Mouse (Mus musculus) T-helper 1 cell (primary cell): ENCODE results near the gene Gja8.

Experiments
- in situ Hi-C: fragments of 300-600 bp; cut with MboI, MseI; formaldehyde crosslinking; loops from one replicate; pipeline ENCODE4 v1.15.1; 2025; ENCODE audit warnings: high pct_unique_total_duplicates

The Gja8 gene

DNA sequence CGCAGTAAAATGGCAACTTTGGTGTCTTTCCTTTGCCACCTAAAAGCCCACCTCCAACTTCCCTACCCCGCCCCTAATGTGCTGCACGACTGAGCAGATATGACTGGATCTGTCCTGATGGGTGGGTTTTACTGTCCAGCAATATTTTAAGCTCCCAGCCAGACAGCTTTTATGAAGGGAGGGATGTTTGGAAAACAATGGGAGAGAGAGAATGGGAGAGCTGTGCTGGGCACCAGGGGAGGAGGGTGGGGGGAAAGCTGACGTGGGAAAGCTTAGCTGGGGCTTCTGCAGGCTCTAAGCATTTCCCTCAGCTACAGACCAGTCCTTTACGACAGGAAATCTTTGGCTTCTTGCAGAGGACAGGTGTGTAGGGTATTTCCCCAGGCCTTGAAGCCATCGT, at the start of gene Gja8:
Gene Gja8 (minus strand): TSS at position 101 of the 400 bp plus-strand sequence.
- in situ Hi-C loops, result loop anchor here (25.0 kb wide), 1 partner anchor 1486 kb away; no protein-coding TSS in a partner anchor

DNA sequence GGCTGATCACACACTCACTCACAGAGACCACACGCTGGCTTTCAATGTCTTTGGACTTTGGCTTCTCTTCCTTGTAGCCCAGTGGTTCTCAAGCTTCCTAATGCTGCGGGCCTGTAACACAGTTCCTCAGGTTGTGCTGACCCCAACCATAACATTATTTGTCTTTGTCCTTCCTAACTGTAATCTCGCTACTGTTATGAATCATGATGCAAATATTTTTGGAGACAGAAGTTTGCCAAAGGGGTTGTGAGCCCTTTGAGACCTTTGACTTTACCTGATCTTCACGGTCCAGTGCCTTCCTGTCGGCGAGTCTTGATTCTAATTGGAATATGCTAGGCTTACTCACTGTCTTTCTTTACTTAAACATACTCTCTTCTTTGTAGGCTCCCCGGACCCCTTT, 48.6 kb upstream of the Gja8 start:
- in situ Hi-C loops, result no loop called here

DNA sequence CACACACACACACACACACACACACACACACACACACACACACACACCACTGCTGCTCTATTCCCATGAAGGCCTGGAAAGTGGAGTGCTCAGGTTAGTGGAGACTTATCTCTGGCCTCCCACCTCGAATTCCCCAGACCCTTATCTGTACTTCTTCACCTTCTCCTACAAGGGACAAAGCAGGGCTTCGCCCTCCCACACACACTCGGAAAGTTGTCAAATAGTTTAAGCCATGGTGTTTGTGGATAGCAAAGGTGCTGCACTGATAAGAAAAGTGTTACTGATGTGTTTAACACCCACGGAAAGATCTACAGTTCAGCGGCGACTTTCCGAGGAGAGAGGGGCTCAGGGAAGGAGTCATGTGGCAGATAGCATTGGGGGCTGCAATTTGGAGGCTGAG, 45.2 kb upstream of the Gja8 start:
- in situ Hi-C loops, result no loop called here

DNA sequence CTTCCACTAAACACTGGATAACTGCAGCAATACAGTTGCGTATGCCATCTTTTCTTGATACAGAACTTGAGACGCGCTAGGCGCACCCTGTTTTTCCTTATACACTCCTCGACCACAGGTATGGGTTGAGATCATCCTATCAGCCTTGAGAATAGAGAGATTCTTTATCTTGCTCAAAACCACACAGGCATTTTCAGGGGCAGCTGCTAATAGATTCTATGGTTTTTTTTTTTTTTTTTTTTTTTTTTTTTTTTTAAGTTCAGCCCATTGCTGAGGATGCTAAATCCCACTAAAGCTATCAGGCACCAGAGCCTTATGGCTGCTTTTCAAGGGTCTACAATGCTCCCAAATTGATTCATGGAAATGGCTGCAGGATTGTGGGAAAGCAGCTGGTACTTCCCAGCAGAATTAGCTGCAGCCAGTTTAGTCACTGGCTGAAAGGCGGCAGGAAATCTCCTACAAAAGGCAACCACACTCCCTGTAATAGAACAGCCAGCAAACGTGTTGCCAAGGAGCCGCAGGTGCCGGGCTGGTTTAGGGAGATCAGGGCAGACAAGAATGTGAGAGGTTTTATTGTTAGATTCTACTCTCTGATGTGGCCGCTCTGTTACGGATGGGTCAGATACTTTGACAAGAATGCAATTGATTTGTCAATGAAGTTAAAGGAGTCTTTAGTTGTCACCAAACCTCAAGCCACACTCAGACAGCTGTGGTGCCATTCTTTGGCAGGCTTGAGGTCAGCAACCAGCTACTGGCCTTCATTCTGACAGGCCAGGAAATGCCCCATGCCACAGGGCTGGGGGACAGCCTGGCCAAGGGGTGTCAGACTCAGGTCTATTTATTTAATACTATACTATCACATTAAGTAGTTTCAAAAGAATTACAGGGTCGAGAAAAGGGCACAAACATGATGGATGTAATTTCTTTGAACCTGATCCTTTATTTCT, 37.5 kb upstream of the Gja8 start:
- in situ Hi-C loops, result no loop called here

DNA sequence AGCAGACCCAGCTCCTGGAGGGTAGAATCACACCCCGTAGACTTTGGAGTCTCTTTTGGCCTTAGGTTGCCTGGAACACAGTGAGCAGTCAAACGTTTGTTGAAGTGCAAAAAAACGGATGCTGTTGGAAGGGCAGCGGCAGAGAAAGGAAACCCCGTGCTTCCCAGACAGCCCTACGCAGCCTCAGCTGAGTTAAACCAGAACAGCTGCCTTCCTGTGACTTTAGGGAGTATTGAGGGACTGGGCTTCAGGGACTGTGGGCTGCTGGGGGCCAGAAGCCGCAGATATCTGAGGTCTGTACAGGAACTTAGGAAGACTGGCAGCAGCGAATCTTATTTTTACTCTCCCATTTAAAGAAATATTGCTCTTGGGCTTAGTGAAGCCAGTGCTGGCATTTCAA, 34.8 kb upstream of the Gja8 start:
- in situ Hi-C loops, result no loop called here

DNA sequence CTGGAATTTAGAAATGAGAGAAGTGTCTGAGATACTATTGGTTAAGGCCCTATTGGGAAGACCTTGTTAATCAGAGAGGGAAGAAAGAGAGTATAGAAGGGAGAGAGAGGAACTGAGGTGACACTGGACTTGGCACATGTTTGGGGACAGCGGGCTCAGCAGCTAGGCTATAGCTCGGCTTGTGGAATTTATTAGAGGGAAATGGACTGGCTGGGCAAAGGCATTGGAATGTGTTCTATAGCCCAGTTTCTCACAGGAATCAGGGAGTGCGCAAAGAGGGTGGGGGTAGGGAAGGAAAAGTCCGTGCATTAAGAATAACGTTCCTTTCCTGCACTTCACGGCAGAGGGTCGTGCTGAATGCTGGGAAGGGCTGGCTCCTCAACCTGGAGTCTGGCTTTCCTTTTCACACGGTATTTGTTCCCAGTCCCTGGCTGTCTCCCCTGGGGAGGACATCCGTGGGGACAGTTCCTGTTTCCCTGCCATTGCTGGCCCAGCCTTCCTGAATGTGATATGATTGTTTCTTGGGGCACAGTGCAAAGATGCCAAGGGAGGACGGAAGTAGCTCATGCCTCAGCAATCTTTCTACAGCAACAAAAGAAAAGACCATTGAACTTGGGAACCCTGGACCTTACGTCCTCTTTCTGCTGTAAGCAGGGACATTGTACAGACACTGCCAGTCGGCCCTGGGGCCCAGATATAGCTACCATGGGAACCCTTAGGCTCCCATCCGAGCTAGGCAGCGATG, 27.8 kb upstream of the Gja8 start:
- in situ Hi-C loops, result no loop called here

DNA sequence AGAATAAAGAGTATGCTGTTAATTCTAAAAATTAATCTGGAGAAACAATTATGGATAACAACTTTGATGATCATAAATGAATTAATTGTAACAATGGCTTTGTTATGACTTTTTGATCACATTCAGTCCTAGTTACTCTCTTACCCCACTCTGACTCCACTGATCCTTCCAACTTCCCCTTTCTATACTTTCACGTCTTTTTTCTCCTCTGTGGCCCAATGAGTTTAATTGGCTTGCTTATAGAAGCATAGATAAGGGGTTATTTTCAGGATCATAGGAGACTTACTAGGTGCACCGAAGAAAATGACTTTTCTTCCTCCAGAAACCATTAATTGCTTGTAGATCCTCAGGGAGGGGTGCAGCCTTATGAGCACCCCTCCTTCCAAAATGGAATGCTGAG, 16.9 kb upstream of the Gja8 start:
- in situ Hi-C loops, result loop anchor here (25.0 kb wide), 1 partner anchor 1470 kb away; no protein-coding TSS in a partner anchor

DNA sequence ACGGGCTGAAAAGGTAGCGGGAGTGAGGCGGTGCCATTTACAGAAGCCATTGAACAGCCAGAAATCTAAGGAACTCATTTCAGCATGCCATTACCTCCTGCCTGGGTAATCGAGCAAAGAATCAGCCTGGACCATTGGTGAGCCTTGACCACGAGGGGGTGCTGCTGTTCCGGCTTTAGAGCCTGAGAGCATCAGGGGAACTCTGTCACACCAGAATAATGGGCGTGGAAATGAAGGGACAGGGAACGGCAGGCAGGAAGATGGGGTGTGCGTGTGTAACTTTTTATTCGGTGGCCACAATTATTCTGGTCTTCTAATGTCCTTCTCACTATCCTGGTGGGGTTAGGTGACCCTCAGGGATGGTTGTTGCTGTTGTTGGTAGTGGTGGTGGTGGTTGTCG, 12.9 kb upstream of the Gja8 start:
- in situ Hi-C loops, result loop anchor here (5.0 to 25.0 kb wide), 4 partner anchors 144 to 1474 kb away; no protein-coding TSS in a partner anchor

DNA sequence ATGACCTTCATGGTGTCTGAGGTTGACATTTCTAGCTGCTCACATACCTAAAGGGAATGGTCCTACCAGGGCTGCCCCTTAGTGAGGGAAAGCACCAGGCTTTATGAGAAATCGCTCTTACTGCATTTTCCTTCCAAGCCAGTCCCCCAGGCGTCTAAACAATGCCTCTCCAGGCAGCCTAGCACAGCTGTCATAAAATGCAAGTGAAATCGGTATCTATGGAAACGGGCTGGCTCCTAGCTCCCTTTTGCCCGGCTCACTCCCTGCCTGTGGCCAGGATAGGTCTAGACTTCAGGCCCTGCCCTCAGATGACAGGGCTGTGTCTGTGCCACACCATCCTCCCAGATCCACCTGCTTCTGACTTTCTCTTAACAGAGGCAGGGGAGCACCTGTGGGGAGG, 11.8 kb upstream of the Gja8 start:
- in situ Hi-C loops, result loop anchor here (5.0 to 25.0 kb wide), 4 partner anchors 145 to 1475 kb away; no protein-coding TSS in a partner anchor

DNA sequence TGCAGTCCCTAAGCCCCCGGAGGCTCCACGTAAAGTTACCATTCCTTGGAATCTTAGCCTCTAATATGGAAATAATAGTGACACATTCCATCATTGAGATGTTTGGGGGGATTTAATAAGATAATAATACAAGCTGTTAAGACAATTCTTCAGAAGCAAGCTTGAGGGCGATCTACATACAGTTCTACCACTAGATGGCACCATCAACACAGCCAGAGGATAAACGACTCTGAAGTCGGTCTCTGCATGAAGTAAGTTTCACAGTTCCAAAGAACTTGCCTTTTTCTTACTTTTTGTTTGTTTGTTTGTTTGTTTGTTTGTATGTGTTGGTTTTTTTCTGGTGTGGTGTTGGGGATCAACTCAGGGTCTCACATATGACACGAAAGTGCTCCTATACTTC, 10.4 kb upstream of the Gja8 start:
- in situ Hi-C loops, result loop anchor here (5.0 to 25.0 kb wide), 4 partner anchors 146 to 1476 kb away; no protein-coding TSS in a partner anchor

DNA sequence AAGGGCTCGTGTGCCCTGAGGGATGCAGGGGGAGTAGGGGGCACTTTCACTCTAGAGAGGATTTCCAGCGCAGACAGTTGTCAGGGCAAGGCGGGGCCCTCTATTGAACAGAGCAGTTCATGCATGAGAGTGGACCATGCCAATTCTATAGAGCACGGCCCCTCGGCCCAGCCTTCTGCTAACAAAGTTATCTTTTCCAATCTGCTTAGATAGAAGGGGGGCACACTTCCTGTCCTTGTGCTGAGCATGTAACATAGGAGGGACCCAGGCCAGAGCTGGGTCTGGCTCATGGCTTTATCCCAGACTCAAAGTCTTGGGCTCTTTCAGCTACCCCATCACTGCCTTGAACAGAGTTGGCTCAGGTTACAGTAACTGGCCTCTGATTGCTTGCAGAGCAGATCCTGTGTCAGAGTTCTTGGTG, 5.5 kb upstream of the Gja8 start:
- in situ Hi-C loops, result loop anchor here (10.0 to 25.0 kb wide), 2 partner anchors 404 to 1481 kb away; no protein-coding TSS in a partner anchor

DNA sequence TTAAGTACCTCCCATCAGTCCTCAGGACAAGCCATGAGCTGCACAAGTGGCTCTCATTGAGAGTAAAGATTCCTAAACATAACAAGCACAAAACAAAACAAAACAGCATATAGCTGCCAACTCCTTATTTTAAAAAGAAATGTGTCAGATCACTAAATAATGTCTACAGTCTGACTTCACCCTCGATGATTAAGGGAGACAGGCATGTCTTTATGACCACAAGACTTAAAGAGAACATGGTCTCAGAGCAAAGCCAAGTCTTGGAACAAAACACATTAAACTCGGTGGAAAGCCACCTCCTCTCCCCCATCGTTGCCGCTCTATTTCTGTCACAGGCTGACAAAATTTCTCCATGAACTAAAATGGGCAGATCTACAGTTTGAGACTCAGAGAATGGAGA, 1.2 kb downstream of the Gja8 start:
- in situ Hi-C loops, result loop anchor here (25.0 kb wide), 1 partner anchor 1488 kb away; no protein-coding TSS in a partner anchor

DNA sequence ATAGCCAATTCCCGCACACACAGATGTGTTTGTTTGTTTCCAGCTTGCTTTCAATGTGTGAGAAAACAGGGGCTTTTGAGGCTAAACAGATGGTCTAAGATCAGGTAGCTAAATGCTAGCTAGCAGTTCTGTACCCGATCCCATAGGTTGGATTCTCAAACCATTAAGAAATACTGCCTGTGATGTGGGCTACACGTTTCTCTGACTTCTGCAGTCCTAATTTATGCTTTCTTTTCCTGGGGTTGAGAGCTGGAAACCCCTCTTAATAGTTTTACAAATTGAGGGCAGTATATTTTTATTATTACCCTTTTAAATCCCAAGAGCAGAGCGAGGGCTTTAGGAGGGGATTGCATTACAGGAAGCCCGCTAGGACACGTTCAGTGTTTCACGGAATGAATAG, 4.8 kb downstream of the Gja8 start:
- in situ Hi-C loops, result no loop called here

DNA sequence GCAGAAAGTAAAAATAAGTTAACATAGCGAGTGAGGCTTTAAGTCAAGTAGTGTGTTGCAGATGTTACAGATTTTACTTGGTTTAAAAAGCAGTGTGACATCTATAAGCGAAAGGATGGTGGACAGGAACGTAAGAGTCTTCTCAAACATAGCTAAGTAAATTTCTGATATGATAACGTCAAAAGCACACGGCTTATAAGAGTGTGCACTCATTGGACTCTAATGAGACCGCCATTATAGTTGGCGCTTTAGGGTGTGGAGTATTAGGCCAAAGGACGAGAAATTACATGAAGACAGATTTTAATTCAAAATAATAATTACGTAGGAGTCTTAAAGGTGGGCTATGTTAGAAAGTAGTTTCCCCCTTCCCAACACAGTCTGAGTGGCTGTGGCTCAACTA, 20.2 kb downstream of the Gja8 start:
- in situ Hi-C loops, result no loop called here

DNA sequence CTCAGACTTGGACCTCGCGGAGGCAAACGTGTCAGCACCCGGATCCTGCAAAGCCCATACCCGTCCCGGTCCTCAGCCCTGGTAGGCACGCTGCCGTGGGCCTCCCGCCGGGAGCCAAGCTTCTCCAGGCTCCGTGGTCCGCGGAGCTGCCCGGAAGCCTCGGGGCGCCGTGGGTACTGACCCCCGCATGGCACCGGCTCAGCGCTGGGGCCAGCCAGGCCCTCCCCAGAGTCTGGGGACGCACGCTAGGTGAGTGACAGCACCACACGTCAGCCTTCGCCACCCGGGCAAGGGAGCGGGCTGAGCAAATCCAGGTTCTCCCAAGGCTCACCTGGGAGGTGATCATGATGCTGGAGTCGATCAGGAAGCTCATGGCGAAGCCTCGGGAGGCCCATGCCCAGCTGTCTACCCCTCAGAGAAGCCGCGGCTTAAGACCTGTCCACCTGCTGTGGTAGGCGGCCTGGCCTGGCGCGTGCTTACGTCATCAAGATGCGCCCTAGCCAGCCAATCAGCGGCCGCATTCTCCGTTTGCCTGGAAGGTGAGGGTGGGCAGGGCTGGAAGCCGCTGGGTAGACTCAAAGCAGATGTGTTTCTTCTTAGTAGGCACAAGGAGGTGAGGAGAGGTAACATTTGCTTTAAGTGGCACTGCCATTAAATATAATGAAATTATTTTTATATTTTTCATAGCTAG, 20.8 kb downstream of the Gja8 start, which contains the start of gene Gpr89:
Gene Gpr89 (minus strand): TSS at position 496 of the 691 bp plus-strand sequence.
- in situ Hi-C loops, result loop anchor here (5.0 kb wide), 1 partner anchor 98 kb away; no protein-coding TSS in a partner anchor

DNA sequence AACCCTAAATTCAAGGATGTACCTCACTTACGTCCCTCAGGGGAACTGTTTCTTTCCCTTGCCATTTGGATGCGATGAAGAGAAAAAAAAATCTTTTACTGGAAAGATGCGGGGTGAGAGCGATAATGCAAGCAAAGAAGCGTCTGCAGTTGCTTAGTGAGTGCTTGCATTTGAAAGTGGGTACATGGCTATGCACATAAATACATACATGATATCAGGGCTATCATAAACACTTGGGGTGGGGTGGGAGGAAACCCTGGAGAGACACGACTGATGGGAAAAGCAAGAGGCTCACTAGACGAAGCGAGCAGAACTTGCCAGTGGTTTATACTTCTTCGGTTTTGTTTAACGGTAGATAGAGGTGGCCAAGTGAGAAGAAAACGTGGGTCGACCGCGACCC, 21.4 kb downstream of the Gja8 start, which contains the start of gene Gja5:
Gene Gja5 (plus strand): TSS at position 301 of the 400 bp plus-strand sequence.
- in situ Hi-C loops, result loop anchor here (5.0 kb wide), 1 partner anchor 97 kb away; no protein-coding TSS in a partner anchor

DNA sequence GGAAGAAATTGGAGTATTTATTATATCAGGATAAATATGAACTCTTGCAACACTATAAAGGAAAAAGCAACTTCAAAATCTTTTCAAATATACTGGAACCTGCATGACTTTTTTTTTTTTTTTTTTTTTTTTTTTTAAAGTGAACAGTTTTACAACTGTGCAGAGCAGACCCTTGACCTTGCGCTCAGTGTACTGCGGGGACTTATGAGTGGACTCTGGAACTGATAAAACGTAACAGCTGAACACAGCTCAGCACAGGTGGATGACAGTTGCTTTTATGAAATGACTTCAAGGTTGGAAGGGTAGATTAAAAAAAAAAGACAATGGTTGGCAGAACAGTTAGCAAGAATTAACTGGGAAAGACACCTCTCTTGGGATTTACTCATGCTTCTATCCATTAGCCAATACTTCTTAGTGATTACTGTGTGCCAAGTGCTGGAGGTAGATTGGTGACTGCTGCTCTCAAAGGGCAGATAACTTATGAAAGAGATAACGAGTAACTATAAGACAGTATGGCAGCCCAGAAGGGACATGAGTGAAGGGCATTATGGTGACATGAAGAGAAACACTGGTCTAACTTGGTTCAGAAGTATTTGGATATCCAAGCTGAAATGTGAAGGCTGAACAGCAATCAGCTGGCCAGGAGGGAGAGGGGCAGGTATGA, 23.4 kb downstream of the Gja8 start:
- in situ Hi-C loops, result loop anchor here (5.0 kb wide), 1 partner anchor 95 kb away; no protein-coding TSS in a partner anchor

DNA sequence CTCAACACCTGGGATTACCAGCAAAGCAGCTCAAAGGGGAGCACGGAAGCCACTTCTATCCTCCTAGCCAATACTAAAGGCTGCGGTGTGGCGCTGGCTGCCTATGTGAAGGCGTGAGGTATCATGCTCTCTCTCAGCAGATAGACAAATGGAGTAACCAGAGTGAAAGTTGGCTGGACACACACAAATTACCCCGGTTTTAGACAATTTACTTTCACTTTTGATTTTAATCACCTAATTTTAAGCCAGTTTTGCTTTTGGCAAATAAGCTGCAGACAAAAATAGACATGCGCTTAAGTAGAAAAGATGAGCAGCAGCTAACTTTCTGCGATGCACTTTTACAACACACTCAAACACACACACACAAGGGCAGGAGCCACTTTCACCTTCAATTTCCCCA, 42.1 kb downstream of the Gja8 start:
- in situ Hi-C loops, result no loop called here

DNA sequence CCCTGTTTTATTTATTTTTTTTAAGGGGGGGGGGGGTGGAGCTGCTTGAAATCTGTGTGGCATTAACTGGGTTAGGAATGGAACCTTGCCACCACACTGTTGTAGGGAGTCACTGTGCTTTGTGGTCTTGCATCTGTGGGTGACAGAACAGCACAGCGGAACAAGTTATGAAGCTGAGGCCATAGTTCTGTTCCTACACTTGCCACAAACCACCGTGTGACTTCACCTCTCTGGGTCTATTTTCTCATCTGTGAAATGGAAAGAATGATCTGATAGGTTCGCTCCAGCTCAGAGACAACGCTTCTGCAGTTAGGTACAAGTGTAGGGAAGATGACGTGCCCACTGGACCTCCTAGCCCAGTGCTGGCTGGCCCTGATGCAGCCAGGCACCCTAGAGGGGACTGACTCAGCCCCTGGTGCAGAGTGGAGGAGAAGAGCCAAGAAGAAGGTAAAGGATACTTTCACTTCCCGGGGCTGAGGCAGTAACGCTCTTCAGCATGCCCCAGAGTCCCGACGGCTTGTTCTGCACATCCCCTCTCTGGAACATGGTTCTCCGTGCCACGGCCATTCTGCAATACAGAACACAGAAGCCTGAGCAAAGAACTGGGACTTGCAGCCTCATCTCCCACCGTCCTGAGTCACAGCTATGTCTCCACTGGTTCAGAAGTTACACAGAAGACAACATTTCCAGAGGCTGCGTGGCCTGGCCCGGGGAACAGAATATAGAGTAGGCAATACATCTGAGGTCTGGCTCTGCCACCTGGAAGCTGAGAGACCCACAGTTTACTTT, 43.6 kb downstream of the Gja8 start:
- in situ Hi-C loops, result no loop called here

DNA sequence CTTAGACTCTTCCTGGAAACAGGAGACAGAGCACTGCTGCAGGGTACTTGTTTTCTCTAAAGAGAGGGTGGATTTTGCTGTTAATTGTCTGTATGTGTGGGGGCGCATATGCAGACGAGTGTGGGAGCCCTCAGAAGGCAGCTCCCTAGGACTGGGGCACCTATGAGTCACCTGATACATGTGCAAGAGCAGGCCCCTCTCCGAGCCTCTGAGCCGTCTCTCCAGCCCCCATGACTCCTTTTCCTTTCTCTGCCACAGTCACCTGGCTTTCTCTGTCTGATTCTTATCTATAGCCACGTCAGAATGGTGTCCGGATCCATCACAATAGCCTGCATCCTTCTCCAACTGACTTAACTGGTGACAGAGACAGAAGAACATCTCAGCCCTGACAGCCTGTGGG, 44.3 kb downstream of the Gja8 start:
- in situ Hi-C loops, result no loop called here
